Mouse (Mus musculus): ENCODE results near the gene Grwd1. TPM values are rescaled to one million over a fixed set of nuclear protein-coding genes. Genes with fewer than 3 reads are reported as not detected.
A peak's percentile ranks its signal among the peaks of the same experiment; 100 is the strongest.
"Not testable (repeated sequence)": the region's sequence is repeated elsewhere in the genome, so short reads cannot be mapped to it uniquely, and the experiment has no call there.

Gene Grwd1
- polyA plus RNA-seq (2016; fragmentation: Nextera tagmentation; extraction: Ambion mirVana) = 75.4 and 78.0 TPM in 2 replicates

- Histone ChIP-seq H3K4me1 (replicated peaks) (peaks cover 18% of the 10 kb centered on the region), H3K9me3 (no peaks in the 10 kb centered on the region), H3K9ac (replicated peaks) (peak within 1 kb of the TSS; percentile 69), H3K36me3 (peaks cover 39% of the 10 kb centered on the region), H3K4me3 (replicated peaks) (peak within 1 kb of the TSS; percentile 92), H3K27me3 (peaks cover 47% of the 10 kb centered on the region), H3K27ac (no peak within 1 kb of the TSS), H3K4me2 (peak within 1 kb of the TSS; percentile 87)
- ATAC-seq (ENCODE audit: insufficient number of reproducible peaks, insufficient read depth, low FRiP score, low TSS enrichment, low read depth) = peak; percentile 84
- under 1% methylated on average over 35 of the region's 35 CpGs for WGBS
These were observed at the start of gene Grwd1 for GRCm38 (mm10) chr7:45830427-45831127. Gene Grwd1, minus strand, starts transcription at chr7:45830944.

GRCm38 (mm10) chr7:45880531-45880930 is 49.8 kb upstream of the Grwd1 start:
- 97% methylated on average over 4 of the region's 4 CpGs for WGBS
- Histone ChIP-seq H3K27ac (no peak overlapping the region), H3K9ac (replicated peaks) (no peak overlapping the region), H3K4me2 (no peak overlapping the region), H3K36me3 (peaks cover 98% of the 10 kb centered on the region), H3K27me3 (no peaks in the 10 kb centered on the region), H3K4me3 (replicated peaks) (no peak overlapping the region), H3K4me1 (replicated peaks) (no peaks in the 10 kb centered on the region), H3K9me3 (0 out of 2 replicates have a peak, but pooled peaks cover 4% of the 10 kb centered on the region)
- ATAC-seq (ENCODE audit: insufficient number of reproducible peaks, insufficient read depth, low FRiP score, low TSS enrichment, low read depth) = no peak

- H3K27ac ChIP-seq; H3K27me3 ChIP-seq; H3K4me3 ChIP-seq (replicated peaks); H3K4me2 ChIP-seq; ATAC-seq (ENCODE audit: insufficient number of reproducible peaks, insufficient read depth, low FRiP score, low TSS enrichment, low read depth); H3K9ac ChIP-seq (replicated peaks); H3K9me3 ChIP-seq: not testable (repeated sequence)
- H3K4me1 ChIP-seq (replicated peaks) = peaks cover 17% of the 10 kb centered on the region
- peaks cover 92% of the 10 kb centered on the region for H3K36me3 ChIP-seq
- 100% methylated on average over 1 of the region's 1 CpGs for WGBS
These were observed 47.5 kb upstream of the Grwd1 start, which contains the start of gene Grin2d for GRCm38 (mm10) chr7:45878278-45878677. Gene Grin2d, minus strand, starts transcription at chr7:45878378.

GRCm38 (mm10) chr7:45876895-45877294 is 46.2 kb upstream of the Grwd1 start:
- 0 out of 2 replicates have a peak, but pooled peaks cover 4% of the 10 kb centered on the region for H3K9me3 ChIP-seq
- H3K4me3 ChIP-seq (replicated peaks) = no peak overlapping the region
- no peak overlapping the region for H3K27ac ChIP-seq
- no peak overlapping the region for H3K9ac ChIP-seq (replicated peaks)
- WGBS = 94% methylated on average over 7 of the region's 7 CpGs
- peaks cover 3% of the 10 kb centered on the region for H3K27me3 ChIP-seq
- peaks cover 17% of the 10 kb centered on the region for H3K4me1 ChIP-seq (replicated peaks)
- no peak for ATAC-seq (ENCODE audit: insufficient number of reproducible peaks, insufficient read depth, low FRiP score, low TSS enrichment, low read depth)
- peaks cover 78% of the 10 kb centered on the region for H3K36me3 ChIP-seq
- no peak overlapping the region for H3K4me2 ChIP-seq

GRCm38 (mm10) chr7:45873061-45873947 is 42.6 kb upstream of the Grwd1 start:
- H3K4me2 ChIP-seq = peak overlapping the region; percentile 76
- peaks cover 39% of the 10 kb centered on the region for H3K27me3 ChIP-seq
- H3K4me3 ChIP-seq (replicated peaks) = peak overlapping the region; percentile 72
- H3K36me3 ChIP-seq = peaks cover 42% of the 10 kb centered on the region
- ATAC-seq (ENCODE audit: insufficient number of reproducible peaks, insufficient read depth, low FRiP score, low TSS enrichment, low read depth) = peak; percentile 22
- 3% methylated on average over 28 of the region's 28 CpGs for WGBS
- H3K9me3 ChIP-seq = no peaks in the 10 kb centered on the region
- H3K4me1 ChIP-seq (replicated peaks) = peaks cover 43% of the 10 kb centered on the region
- H3K9ac ChIP-seq (replicated peaks) = peak overlapping the region; percentile 96
- H3K27ac ChIP-seq = peak overlapping the region; percentile 89

GRCm38 (mm10) chr7:45872624-45873023 is 41.9 kb upstream of the Grwd1 start, which contains the start of gene Kdelr1:
Gene Kdelr1, plus strand, starts transcription at chr7:45872772.
- Histone ChIP-seq H3K4me3 (replicated peaks) (peak within 1 kb of the TSS; percentile 72), H3K9ac (replicated peaks) (peak within 1 kb of the TSS; percentile 96), H3K9me3 (no peaks in the 10 kb centered on the region), H3K27ac (peak within 1 kb of the TSS; percentile 89), H3K27me3 (peaks cover 46% of the 10 kb centered on the region), H3K36me3 (peaks cover 38% of the 10 kb centered on the region), H3K4me1 (replicated peaks) (peaks cover 50% of the 10 kb centered on the region), H3K4me2 (peak within 1 kb of the TSS; percentile 76)
- peak; percentile 67 for ATAC-seq (ENCODE audit: insufficient number of reproducible peaks, insufficient read depth, low FRiP score, low TSS enrichment, low read depth)
- 2% methylated on average over 18 of the region's 18 CpGs for WGBS

GRCm38 (mm10) chr7:45870282-45871058 is 39.7 kb upstream of the Grwd1 start:
- Histone ChIP-seq H3K36me3 (peaks cover 16% of the 10 kb centered on the region), H3K4me3 (replicated peaks) (peak overlapping the region; percentile 34), H3K4me1 (replicated peaks) (peaks cover 58% of the 10 kb centered on the region), H3K4me2 (peak overlapping the region; percentile 65), H3K27ac (no peak overlapping the region), H3K9ac (replicated peaks) (peak overlapping the region; percentile 60), H3K27me3 (peaks cover 61% of the 10 kb centered on the region), H3K9me3 (no peaks in the 10 kb centered on the region)
- ATAC-seq (ENCODE audit: insufficient number of reproducible peaks, insufficient read depth, low FRiP score, low TSS enrichment, low read depth) = no peak
- WGBS = under 1% methylated on average over 30 of the region's 30 CpGs

- Histone ChIP-seq H3K9me3 (no peaks in the 10 kb centered on the region), H3K4me2 (peak overlapping the region; percentile 65), H3K4me1 (replicated peaks) (peaks cover 54% of the 10 kb centered on the region), H3K36me3 (peaks cover 9% of the 10 kb centered on the region), H3K9ac (replicated peaks) (peak overlapping the region; percentile 38), H3K4me3 (replicated peaks) (peak overlapping the region; percentile 34), H3K27me3 (peaks cover 61% of the 10 kb centered on the region), H3K27ac (no peak overlapping the region)
- ATAC-seq (ENCODE audit: insufficient number of reproducible peaks, insufficient read depth, low FRiP score, low TSS enrichment, low read depth) = no peak
- WGBS = 3% methylated on average over 14 of the region's 14 CpGs
These were observed 39.0 kb upstream of the Grwd1 start for GRCm38 (mm10) chr7:45869787-45870186.

- 9% methylated on average over 8 of the region's 8 CpGs for WGBS
- Histone ChIP-seq H3K4me2 (peak overlapping the region; percentile 65), H3K4me1 (replicated peaks) (peaks cover 48% of the 10 kb centered on the region), H3K27me3 (peaks cover 61% of the 10 kb centered on the region), H3K4me3 (replicated peaks) (peak overlapping the region; percentile 34), H3K36me3 (peaks cover 4% of the 10 kb centered on the region), H3K9me3 (no peaks in the 10 kb centered on the region), H3K9ac (replicated peaks) (peak overlapping the region; percentile 38), H3K27ac (no peak overlapping the region)
- no peak for ATAC-seq (ENCODE audit: insufficient number of reproducible peaks, insufficient read depth, low FRiP score, low TSS enrichment, low read depth)
These were observed 38.4 kb upstream of the Grwd1 start for GRCm38 (mm10) chr7:45869107-45869670.

GRCm38 (mm10) chr7:45867871-45868270 is 37.1 kb upstream of the Grwd1 start:
- ATAC-seq (ENCODE audit: insufficient number of reproducible peaks, insufficient read depth, low FRiP score, low TSS enrichment, low read depth) = no peak
- Histone ChIP-seq H3K27me3 (peaks cover 61% of the 10 kb centered on the region), H3K4me3 (replicated peaks) (no peak overlapping the region), H3K27ac (no peak overlapping the region), H3K9me3 (no peaks in the 10 kb centered on the region), H3K4me1 (replicated peaks) (peaks cover 41% of the 10 kb centered on the region), H3K4me2 (no peak overlapping the region; the same call in 1 of the 2 replicates), H3K36me3 (no peaks in the 10 kb centered on the region), H3K9ac (replicated peaks) (no peak overlapping the region)
- 34% methylated on average over 2 of the region's 2 CpGs for whole genome bisulfite sequencing

Data from limb, embryonic 12.5 days (tissue).